Mouse (Mus musculus): ENCODE data around the gene Lexm. TPM values are rescaled to one million over a fixed set of nuclear protein-coding genes. Genes with fewer than 3 reads are reported as not detected.

Lexm gene
- polyA plus RNA-seq, 1 experiment from 2014 or later, result not detected

DNA sequence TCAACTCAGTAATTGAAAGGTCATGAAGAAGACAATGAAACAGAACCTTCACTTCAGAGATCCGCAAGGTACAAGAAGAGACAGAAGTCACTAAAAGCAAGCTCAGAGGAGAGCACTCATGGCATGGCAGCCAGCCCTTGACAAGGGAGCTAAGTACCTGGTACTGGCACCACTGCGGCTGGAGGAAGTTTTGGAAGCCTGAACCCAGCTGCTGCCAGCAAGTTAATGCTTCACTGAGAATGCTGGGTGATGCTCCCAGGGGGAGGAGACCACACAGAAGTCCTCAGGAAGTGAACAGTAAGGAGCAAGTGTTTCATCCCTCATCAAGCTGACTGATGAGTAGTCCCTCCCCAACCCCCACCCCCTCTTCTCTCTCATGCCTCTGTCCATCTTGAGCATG lies 74.8 kb downstream of the Lexm start:
- no peak overlapping the region for H3K4me3 ChIP-seq
- no peaks in the 10 kb centered on the region for H3K9me3 ChIP-seq
- H3K36me3 ChIP-seq (replicated peaks), result no peaks in the 10 kb centered on the region
- H3K27me3 ChIP-seq (ENCODE audit: poor library complexity, severe bottlenecking), result no peaks in the 10 kb centered on the region
- no peak overlapping the region for H3K27ac ChIP-seq
- peaks cover 8% of the 10 kb centered on the region for H3K4me1 ChIP-seq
- DNase-seq (ENCODE audit: extremely low spot score, low spot score), result no peak
- 92% methylated on average over 2 of the region's 2 CpGs for WGBS

GRCm38 (mm10) chr4:106541491-106541890 lies 75.5 kb downstream of the Lexm start:
- Histone ChIP-seq H3K4me1 (peaks cover 8% of the 10 kb centered on the region), H3K27ac (no peak overlapping the region), H3K4me3 (no peak overlapping the region), H3K9me3 (no peaks in the 10 kb centered on the region), H3K36me3 (replicated peaks) (no peaks in the 10 kb centered on the region), H3K27me3 (ENCODE audit: poor library complexity, severe bottlenecking) (no peaks in the 10 kb centered on the region)
- WGBS, result 76% methylated on average over 3 of the region's 3 CpGs
- no peak for DNase-seq (ENCODE audit: extremely low spot score, low spot score)

Other genes starting within 250 kb of the Lexm start
- gene Pcsk9, start 152.9 kb downstream of the Lexm start, polyA plus RNA-seq (2016; fragmentation: Nextera tagmentation; extraction: Ambion mirVana), result 5.9 and 6.9 TPM in 2 replicates
- gene Bsnd, start 125.0 kb downstream of the Lexm start, polyA plus RNA-seq (2016; fragmentation: Nextera tagmentation; extraction: Ambion mirVana), result not detected in 2 replicates
- 10.5 and 11.7 TPM in 2 replicates for gene Dhcr24, start 56.2 kb downstream of the Lexm start, polyA plus RNA-seq (2016; fragmentation: Nextera tagmentation; extraction: Ambion mirVana)
- gene Ttc22, start 5.2 kb upstream of the Lexm start, polyA plus RNA-seq (2016; fragmentation: Nextera tagmentation; extraction: Ambion mirVana), result not detected in 2 replicates
- 14.9 and 19.7 TPM in 2 replicates for gene Pars2, start 33.8 kb upstream of the Lexm start, polyA plus RNA-seq (2016; fragmentation: Nextera tagmentation; extraction: Ambion mirVana)
- 105 and 114 TPM in 2 replicates for gene Ttc4, start 61.7 kb upstream of the Lexm start, polyA plus RNA-seq (2016; fragmentation: Nextera tagmentation; extraction: Ambion mirVana)
- 0.06 and 0.12 TPM in 2 replicates for gene Mroh7, start 113.7 kb upstream of the Lexm start, polyA plus RNA-seq (2016; fragmentation: Nextera tagmentation; extraction: Ambion mirVana)
- gene Fam151a, start 116.6 kb upstream of the Lexm start, polyA plus RNA-seq (2016; fragmentation: Nextera tagmentation; extraction: Ambion mirVana), result 0.09 TPM in 1 of 2 replicates, not detected in the other
- gene Acot11, start 187.8 kb upstream of the Lexm start, polyA plus RNA-seq (2016; fragmentation: Nextera tagmentation; extraction: Ambion mirVana), result 1.9 and 2.1 TPM in 2 replicates

All from forebrain, embryonic 10.5 days (tissue).